Mouse (Mus musculus): ENCODE measurements around the gene Numb.

GRCm38 (mm10) chr12:83951711-83952575 lies 30.2 kb upstream of the Numb start:
- peak; percentile 43; the same call in 1 of the 2 replicates for TF ChIP-seq MAX (IDR thresholded peaks at IDR 0.05; ENCODE audit: low read length)
- no peak for TF ChIP-seq CTCF (IDR thresholded peaks at IDR 0.05 in 2 of 3, conservative IDR thresholded peaks at IDR 0.05 in 1 of 3; ENCODE audit: control insufficient read depth in 1 of 3, insufficient read depth in 1 of 3, low read depth in 2 of 3, low read length in 3 of 3, poor library complexity in 1 of 3, severe bottlenecking in 1 of 3)
- no peak for TF ChIP-seq CHD2 (IDR thresholded peaks at IDR 0.05; ENCODE audit: low read length)
- no peak for TF ChIP-seq TCF12 (IDR thresholded peaks at IDR 0.05; ENCODE audit: low read depth, low read length)
- TF ChIP-seq EP300 (IDR thresholded peaks at IDR 0.05; ENCODE audit: low read depth in 1 of 2, low read length in 2 of 2), result no peak
- TF ChIP-seq ZNF384 (IDR thresholded peaks at IDR 0.05; ENCODE audit: low read depth, low read length), result no peak
- peak; percentile 61 for TF ChIP-seq USF1 (IDR thresholded peaks at IDR 0.05; ENCODE audit: low read depth, low read length)
- TF ChIP-seq JUND (IDR thresholded peaks at IDR 0.05; ENCODE audit: low read depth, low read length), result no peak
- no peak for TF ChIP-seq GATA1 (IDR thresholded peaks at IDR 0.05; ENCODE audit: low read depth, low read length)
- TF ChIP-seq MAFK (IDR thresholded peaks at IDR 0.05; ENCODE audit: borderline replicate concordance, low read depth, low read length), result no peak
- 0 out of 2 replicates have a peak, but pooled peaks have one; percentile 24 for TF ChIP-seq MYC (IDR thresholded peaks at IDR 0.05; ENCODE audit: low read depth, low read length)
- TF ChIP-seq POLR2A (IDR thresholded peaks at IDR 0.05; ENCODE audit: control insufficient read depth in 1 of 2, insufficient read depth in 1 of 2, low read depth in 1 of 2, low read length in 2 of 2, poor library complexity in 1 of 2), result 0 out of 4 replicates have a peak, but pooled peaks of 1 of the 2 experiments have one; percentile 8
- TF ChIP-seq HCFC1 (IDR thresholded peaks at IDR 0.05; ENCODE audit: low read depth, low read length), result no peak

Data from MEL (cell line).